Mouse (Mus musculus) mouse embryonic stem cell (cell line): ENCODE data around the gene Otub1.

Experiments used
- in situ Hi-C, 2 experiments: fragments of 300-500 bp; cut with MboI; formaldehyde crosslinking; loops; 1 replicate in 1 of 2; 3 replicates in 1 of 2; pipeline ENCODE4 v1.14.3; 2019 to 2020; ENCODE audit warnings: low sequenced_read_pairs in 2 of 2, low pct_unique_long_range_greater_than_20kb in 1 of 2, mixed read lengths in 1 of 2; ENCODE audit not compliant: unreplicated experiment in 1 of 2

Gene Otub1

GRCm38 (mm10) chr19:7157734-7158133 lies 48.4 kb downstream of the Otub1 start:
- in situ Hi-C loops = no loop called here

- in situ Hi-C loops = no loop called here
Observed at GRCm38 (mm10) chr19:7155196-7155595, 50.9 kb downstream of the Otub1 start.

- in situ Hi-C loops = no loop called here
Observed at GRCm38 (mm10) chr19:7153232-7153631, 52.9 kb downstream of the Otub1 start.

GRCm38 (mm10) chr19:7151927-7152653 lies 54.0 kb downstream of the Otub1 start:
- in situ Hi-C loops = no loop called here

GRCm38 (mm10) chr19:7151300-7151926 lies 54.7 kb downstream of the Otub1 start:
- in situ Hi-C loops = no loop called here

- in situ Hi-C loops = no loop called here
Observed at GRCm38 (mm10) chr19:7149158-7149685, 56.9 kb downstream of the Otub1 start.

GRCm38 (mm10) chr19:7148541-7149085 lies 57.5 kb downstream of the Otub1 start:
- in situ Hi-C loops = no loop called here
